Mouse (Mus musculus): ENCODE measurements around the gene Ttyh1.

DNA sequence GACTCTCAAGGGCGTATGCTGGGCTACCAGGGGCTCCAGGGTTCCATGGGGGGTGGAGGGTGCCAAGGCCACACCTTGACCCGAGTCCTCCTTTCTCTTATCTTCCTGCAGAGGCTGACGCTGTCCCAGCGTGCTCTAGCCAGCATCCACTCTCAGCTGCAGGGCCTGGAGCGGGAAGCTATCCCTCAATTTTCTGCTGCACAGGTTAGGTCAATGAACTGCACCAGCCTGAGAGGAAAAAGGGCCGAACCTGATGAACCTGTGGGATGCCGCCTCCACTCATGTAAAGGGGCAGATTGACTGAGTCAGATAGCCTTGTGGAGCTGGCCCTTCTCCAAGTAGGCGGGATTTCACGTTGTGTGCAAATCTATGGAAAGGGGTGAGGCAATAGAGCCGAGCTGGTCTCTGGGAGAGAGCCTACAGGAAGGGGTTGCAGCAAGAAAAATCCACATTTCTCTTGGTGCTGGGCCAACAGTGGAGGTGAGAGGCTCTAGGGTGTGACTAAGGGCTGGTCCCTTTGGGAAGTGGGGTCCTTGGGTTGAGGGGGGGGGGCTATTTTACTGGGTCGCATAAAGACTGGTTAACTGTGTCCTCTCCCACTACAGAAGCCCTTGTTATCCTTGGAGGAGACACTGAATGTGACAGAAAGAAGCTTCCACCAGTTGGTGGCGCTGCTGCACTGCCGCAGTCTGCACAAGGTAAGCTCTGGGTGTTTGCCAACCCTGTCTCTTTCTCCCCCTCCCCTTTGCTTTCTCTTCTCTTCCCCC lies 11.7 kb downstream of the Ttyh1 start:
- TF ChIP-seq CTCF (IDR thresholded peaks at IDR 0.05; ENCODE audit: control insufficient read depth, insufficient read depth, low read length) = peak; percentile 98
- no peak for TF ChIP-seq POLR2A (IDR thresholded peaks at IDR 0.05; ENCODE audit: borderline replicate concordance, control insufficient read depth, low read depth, low read length)

All from bone marrow, adult 2 months (tissue).